Mouse (Mus musculus): ENCODE data around the gene Rapsn. TPM values are rescaled to one million over a fixed set of nuclear protein-coding genes. Genes with fewer than 3 reads are reported as not detected.

Gene Rapsn
- polyA plus RNA-seq, 1 experiment, result 2.1 TPM

- no peaks in the 10 kb centered on the region; the same call in 1 of the 2 replicates for H3K4me1 ChIP-seq (ENCODE audit: control insufficient read depth, insufficient read depth, low read length)
- TF ChIP-seq POLR2A (IDR thresholded peaks at IDR 0.05; ENCODE audit: borderline replicate concordance, control insufficient read depth, low read depth, low read length) (no peak), CTCF (IDR thresholded peaks at IDR 0.05; ENCODE audit: control insufficient read depth, insufficient read depth, low read length) (no peak)
- H3K4me3 ChIP-seq (replicated peaks; ENCODE audit: control insufficient read depth, low read depth, low read length), result no peak overlapping the region
- 93% methylated on average over 2 of the region's 2 CpGs for WGBS
- no peak overlapping the region for H3K27ac ChIP-seq (ENCODE audit: control insufficient read depth, insufficient read depth, low read depth, low read length, poor library complexity)
These were observed 24.0 kb downstream of the Rapsn start for GRCm38 (mm10) chr2:91059376-91059775.

- Histone ChIP-seq H3K27ac (ENCODE audit: control insufficient read depth, insufficient read depth, low read depth, low read length, poor library complexity) (peak overlapping the region; percentile 8), H3K4me1 (ENCODE audit: control insufficient read depth, insufficient read depth, low read length) (no peaks in the 10 kb centered on the region; the same call in 1 of the 2 replicates), H3K4me3 (replicated peaks; ENCODE audit: control insufficient read depth, low read depth, low read length) (no peak overlapping the region)
- peak; percentile 55 for TF ChIP-seq CTCF (IDR thresholded peaks at IDR 0.05; ENCODE audit: control insufficient read depth, insufficient read depth, low read length)
- TF ChIP-seq POLR2A (IDR thresholded peaks at IDR 0.05; ENCODE audit: borderline replicate concordance, control insufficient read depth, low read depth, low read length), result no peak
- WGBS, result 76% methylated on average over 10 of the region's 10 CpGs
These were observed 25.3 kb downstream of the Rapsn start for GRCm38 (mm10) chr2:91060544-91061355.

DNA sequence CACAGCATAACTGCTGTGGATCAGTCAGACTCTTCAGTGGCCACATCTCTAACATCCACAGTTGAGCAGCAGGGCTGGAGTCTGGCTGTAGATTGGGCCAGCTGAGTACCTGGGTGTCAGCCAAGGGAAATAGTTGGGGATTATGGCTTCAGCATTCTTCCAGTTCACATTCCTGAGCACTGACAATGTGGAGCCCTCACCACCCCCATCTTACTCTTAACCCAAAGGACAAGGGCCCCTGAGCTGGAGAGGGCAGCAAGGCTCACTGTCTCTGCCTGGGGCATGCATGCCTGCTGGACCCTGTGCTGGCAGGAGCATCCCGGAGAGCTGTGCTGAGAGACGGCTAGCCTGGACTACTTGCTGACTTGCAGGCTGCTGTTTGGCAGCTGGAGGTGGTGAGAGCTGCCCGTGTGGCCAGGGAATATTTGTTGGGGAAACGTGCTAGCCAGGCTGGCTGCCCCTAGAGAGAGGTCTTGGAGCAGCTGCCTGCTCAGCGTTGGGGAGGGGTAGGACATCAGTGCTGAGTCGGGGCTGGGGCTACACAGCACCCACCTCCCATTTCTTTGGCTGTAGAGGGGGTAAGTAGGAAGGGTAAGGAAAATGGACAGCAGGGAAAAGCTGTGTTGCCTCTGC lies 26.5 kb downstream of the Rapsn start:
- no peak for TF ChIP-seq POLR2A (IDR thresholded peaks at IDR 0.05; ENCODE audit: borderline replicate concordance, control insufficient read depth, low read depth, low read length)
- no peak for TF ChIP-seq CTCF (IDR thresholded peaks at IDR 0.05; ENCODE audit: control insufficient read depth, insufficient read depth, low read length)
- Histone ChIP-seq H3K27ac (ENCODE audit: control insufficient read depth, insufficient read depth, low read depth, low read length, poor library complexity) (no peak overlapping the region), H3K4me1 (ENCODE audit: control insufficient read depth, insufficient read depth, low read length) (no peaks in the 10 kb centered on the region; the same call in 1 of the 2 replicates), H3K4me3 (replicated peaks; ENCODE audit: control insufficient read depth, low read depth, low read length) (no peak overlapping the region)
- 84% methylated on average over 6 of the region's 6 CpGs for WGBS

GRCm38 (mm10) chr2:91062779-91063606 lies 27.6 kb downstream of the Rapsn start:
- Histone ChIP-seq H3K4me1 (ENCODE audit: control insufficient read depth, insufficient read depth, low read length) (no peaks in the 10 kb centered on the region; the same call in 1 of the 2 replicates), H3K4me3 (replicated peaks; ENCODE audit: control insufficient read depth, low read depth, low read length) (no peak overlapping the region), H3K27ac (ENCODE audit: control insufficient read depth, insufficient read depth, low read depth, low read length, poor library complexity) (no peak overlapping the region)
- WGBS, result 92% methylated on average over 16 of the region's 16 CpGs
- no peak for TF ChIP-seq CTCF (IDR thresholded peaks at IDR 0.05; ENCODE audit: control insufficient read depth, insufficient read depth, low read length)
- no peak for TF ChIP-seq POLR2A (IDR thresholded peaks at IDR 0.05; ENCODE audit: borderline replicate concordance, control insufficient read depth, low read depth, low read length)

DNA sequence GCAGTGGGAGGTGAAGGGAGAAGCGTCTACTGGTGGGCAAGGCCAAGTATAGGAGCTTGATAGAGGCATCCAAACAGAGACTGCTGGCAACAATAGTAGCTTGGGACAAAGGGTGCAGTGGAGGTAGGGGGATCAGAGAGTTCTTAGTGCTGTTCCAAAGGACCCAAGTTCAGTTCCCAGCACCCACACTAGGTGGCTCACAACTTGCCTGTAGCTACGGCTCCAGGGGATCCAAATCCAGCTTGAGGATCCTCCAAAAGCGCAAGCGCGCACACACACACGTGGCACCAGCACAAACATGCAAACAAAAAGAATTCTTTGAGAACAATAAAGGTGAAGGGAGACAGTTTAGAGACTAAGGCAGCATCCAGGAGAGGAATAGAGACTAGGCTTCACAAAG lies 28.8 kb downstream of the Rapsn start:
- Histone ChIP-seq H3K4me3 (replicated peaks; ENCODE audit: control insufficient read depth, low read depth, low read length) (no peak overlapping the region), H3K4me1 (ENCODE audit: control insufficient read depth, insufficient read depth, low read length) (no peaks in the 10 kb centered on the region; the same call in 1 of the 2 replicates), H3K27ac (ENCODE audit: control insufficient read depth, insufficient read depth, low read depth, low read length, poor library complexity) (no peak overlapping the region)
- WGBS, result 92% methylated on average over 6 of the region's 6 CpGs
- no peak for TF ChIP-seq POLR2A (IDR thresholded peaks at IDR 0.05; ENCODE audit: borderline replicate concordance, control insufficient read depth, low read depth, low read length)
- TF ChIP-seq CTCF (IDR thresholded peaks at IDR 0.05; ENCODE audit: control insufficient read depth, insufficient read depth, low read length), result no peak

- 40% methylated on average over 3 of the region's 3 CpGs for WGBS
- Histone ChIP-seq H3K27ac (ENCODE audit: control insufficient read depth, insufficient read depth, low read depth, low read length, poor library complexity) (no peak overlapping the region), H3K4me3 (replicated peaks; ENCODE audit: control insufficient read depth, low read depth, low read length) (no peak overlapping the region), H3K4me1 (ENCODE audit: control insufficient read depth, insufficient read depth, low read length) (no peaks in the 10 kb centered on the region; the same call in 1 of the 2 replicates)
- no peak for TF ChIP-seq POLR2A (IDR thresholded peaks at IDR 0.05; ENCODE audit: borderline replicate concordance, control insufficient read depth, low read depth, low read length)
- TF ChIP-seq CTCF (IDR thresholded peaks at IDR 0.05; ENCODE audit: control insufficient read depth, insufficient read depth, low read length), result peak; percentile 95
These were observed 30.1 kb downstream of the Rapsn start for GRCm38 (mm10) chr2:91065544-91065943.

DNA sequence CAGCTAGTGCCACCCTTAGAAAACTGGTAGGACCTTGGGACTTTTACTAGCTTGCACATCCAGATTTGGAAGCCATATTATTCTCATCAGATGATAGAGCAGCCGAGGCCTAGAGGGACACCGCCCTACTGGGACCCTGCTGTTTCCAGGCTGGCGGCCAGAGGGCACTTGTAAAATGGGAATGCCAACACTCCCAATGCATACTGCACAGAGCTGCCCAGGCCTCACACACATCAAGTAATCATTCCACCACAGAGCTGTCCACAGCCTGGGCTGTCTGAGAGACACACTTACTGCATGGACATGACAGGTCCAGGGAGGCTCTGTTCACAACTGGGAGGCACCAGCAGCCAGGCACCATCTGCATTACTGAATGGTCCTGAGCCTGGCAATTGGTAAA lies 31.0 kb downstream of the Rapsn start:
- no peak for TF ChIP-seq POLR2A (IDR thresholded peaks at IDR 0.05; ENCODE audit: borderline replicate concordance, control insufficient read depth, low read depth, low read length)
- no peak for TF ChIP-seq CTCF (IDR thresholded peaks at IDR 0.05; ENCODE audit: control insufficient read depth, insufficient read depth, low read length)
- WGBS, result 88% methylated on average over 3 of the region's 3 CpGs
- no peak overlapping the region for H3K4me3 ChIP-seq (replicated peaks; ENCODE audit: control insufficient read depth, low read depth, low read length)

More for the DNA sequence above, 31.0 kb downstream of the Rapsn start:
- H3K27ac ChIP-seq (ENCODE audit: control insufficient read depth, insufficient read depth, low read depth, low read length, poor library complexity), result no peak overlapping the region
- peaks cover 4% of the 10 kb centered on the region; the same call in 1 of the 2 replicates for H3K4me1 ChIP-seq (ENCODE audit: control insufficient read depth, insufficient read depth, low read length)

Measured in bone marrow, adult 2 months (tissue).